Mouse (Mus musculus): Measurements from ENCODE around the gene Nr5a2.

The Nr5a2 gene

DNA sequence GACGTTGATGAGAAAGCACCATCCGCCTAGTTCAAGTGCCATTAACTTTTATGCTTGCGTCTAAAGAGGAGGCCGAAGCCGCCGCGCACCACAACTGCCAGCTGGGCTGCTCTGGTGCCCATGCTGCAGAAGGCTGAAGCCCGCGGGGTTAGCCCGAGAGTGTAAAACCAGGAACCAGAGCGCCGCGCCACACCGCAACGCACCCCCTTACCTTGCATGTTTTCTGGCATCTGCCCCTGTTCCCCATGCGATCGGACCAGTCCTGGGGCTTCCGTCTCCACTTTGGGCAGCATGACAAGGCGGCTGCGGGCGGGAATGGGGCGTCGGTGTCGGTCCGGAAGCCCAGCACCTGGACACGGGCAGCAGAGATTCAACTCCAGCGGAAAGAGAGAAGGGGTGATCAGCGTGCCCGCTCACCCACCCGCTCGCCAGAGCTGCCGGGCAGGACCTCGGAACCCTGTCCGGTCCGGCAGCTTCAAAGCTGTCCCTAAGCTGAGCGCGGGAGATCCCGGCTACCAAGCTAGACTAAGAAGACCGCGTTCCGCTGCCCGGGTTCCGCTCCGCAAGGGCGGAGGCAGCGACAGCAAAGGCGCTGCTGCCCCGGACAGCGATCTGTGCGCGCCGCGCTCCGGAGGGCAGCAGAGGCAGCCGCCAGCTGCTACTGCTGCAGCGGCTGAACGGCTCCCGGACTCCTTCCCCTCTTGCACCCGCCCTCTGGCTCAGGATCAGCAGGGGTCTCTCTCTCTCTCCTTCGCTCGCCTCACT, 11.6 kb downstream of the Nr5a2 start:
- no peak for DNase-seq (ENCODE audit: low spot score)

DNA sequence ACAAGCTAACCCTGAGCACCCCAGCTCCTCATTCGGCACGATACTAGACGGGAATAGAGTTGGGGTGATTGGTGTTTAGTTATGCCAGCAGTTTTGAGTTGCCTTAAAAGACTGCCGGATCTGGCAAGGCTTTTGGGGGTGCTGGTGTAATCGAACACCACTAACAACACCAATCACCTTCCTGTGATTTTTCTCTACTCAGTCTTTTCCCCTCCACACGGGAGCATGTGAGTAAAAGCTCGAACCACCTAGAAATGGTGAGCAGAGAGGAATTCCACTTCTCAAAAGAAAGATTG, 12.2 kb downstream of the Nr5a2 start:
- DNase-seq (ENCODE audit: low spot score): no peak

DNA sequence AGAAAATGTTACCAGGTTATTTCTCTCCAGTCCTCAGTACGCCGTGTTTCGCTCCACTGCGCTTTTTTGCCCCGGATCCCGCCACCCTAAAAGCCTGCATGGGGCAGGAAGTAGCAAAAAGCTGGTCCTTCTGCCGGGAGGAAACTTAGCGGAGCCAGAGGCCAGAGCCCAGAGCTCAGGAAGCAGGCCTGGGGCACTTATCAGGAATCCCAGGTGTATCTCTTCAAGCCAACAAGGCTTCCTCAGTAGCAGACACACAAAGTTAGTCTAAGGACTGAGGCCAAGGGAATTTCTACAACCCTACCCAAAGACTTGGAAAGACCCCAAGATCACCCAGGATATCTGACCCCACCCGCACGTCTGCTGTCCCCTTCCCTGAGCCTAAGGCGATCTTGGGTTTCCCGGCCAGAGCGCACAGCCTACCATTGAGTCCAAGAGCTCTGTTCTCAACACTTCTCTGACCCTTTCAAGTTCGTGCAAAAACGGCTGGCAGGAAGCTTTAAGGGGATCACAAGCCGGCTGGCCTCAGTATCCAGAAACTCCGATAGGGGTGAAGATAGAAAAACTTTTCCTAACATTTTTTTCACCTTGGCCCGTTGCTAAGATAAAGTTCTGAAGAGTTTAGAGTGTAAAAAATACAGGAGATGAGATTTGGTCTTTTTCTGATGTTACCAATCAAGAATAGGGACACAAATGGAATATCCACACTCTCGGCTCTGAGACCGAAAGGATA, 12.7 kb downstream of the Nr5a2 start:
- DNase-seq (ENCODE audit: low spot score): no peak

DNA sequence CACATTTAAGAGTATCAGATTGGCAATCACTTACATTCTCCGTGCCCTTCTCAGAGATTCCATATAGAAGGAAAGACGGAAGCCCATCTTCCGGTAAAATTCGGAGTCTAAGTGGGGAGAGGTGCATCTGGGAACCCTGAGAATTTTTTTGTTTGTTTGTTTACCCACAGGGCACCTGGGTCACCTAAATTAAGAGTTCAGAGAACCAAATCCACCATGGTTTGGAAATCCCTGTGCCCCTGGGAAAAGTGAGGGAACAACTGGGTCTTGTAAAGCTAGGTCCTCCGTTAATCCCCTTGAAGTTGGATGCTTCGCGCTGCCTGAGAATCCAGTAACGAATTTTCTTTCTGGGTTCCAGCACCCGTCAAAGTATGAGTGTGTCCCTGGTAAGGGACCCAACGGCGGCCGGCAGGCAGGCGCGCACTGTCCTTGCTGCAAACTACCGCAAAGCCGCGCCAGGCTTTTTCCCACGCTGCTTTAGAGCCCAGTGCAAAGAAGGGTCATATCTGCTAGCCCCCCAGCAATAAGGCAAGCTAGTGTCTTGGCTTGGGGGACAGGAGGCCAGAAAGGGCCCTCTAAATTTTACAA, 13.3 kb downstream of the Nr5a2 start:
- DNase-seq (ENCODE audit: low spot score): no peak

GRCm38 (mm10) chr1:136946404-136946803, 13.8 kb downstream of the Nr5a2 start:
- DNase-seq (ENCODE audit: low spot score): no peak

- DNase-seq (ENCODE audit: low spot score): no peak
Measured at GRCm38 (mm10) chr1:136945876-136946275, 14.4 kb downstream of the Nr5a2 start.

DNA sequence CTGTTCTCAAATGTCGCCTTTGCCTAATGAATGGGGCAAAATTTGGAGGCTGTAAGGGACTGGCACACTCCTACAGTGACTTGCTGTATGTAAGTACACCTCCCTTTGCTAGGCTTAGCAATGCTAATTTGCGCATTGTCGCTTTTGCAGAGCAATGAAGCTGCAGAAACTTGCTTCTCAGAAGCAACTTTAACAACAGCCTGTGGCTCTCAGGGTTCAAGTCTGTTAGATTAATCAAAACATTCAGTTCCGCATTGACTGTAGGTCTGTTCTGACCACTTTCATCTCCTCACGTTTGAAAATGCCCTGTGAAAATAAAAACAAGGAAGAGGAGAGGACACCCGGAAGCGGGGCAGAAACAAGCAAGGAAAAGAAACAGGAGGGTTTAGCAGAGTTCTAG, 14.8 kb downstream of the Nr5a2 start:
- DNase-seq (ENCODE audit: low spot score): no peak

DNA sequence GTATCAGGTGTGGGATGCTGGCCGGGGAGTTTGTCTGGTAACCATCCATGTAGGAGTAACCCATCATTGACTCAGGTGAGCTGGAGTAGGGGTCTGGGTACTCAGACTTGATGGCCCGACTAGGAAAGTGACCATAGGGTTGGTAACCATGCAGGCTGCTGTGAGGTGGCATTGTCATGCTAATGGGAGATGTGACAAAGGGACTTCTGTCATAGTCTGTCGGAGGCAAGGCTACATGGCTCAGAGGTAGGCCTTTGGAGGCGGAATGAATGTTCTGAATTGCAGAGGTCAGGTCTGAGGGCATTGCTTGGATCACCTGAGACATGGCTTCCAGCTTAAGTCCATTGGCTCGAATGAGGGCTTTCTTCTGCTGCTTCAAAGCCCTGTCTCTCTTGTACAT, 19.6 kb downstream of the Nr5a2 start:
- DNase-seq (ENCODE audit: low spot score): no peak

GRCm38 (mm10) chr1:136939220-136939619, 21.0 kb downstream of the Nr5a2 start:
- DNase-seq (ENCODE audit: low spot score): no peak

GRCm38 (mm10) chr1:136935960-136936324, 24.3 kb downstream of the Nr5a2 start:
- DNase-seq (ENCODE audit: low spot score): no peak

- no peak for DNase-seq (ENCODE audit: low spot score)
Measured at GRCm38 (mm10) chr1:136935316-136935959, 24.8 kb downstream of the Nr5a2 start.

- no peak for DNase-seq (ENCODE audit: low spot score)
Measured at GRCm38 (mm10) chr1:136934051-136934450, 26.2 kb downstream of the Nr5a2 start.

- no peak for DNase-seq (ENCODE audit: low spot score)
Measured at GRCm38 (mm10) chr1:136931026-136931425, 29.2 kb downstream of the Nr5a2 start.

GRCm38 (mm10) chr1:136929743-136930142, 30.5 kb downstream of the Nr5a2 start:
- no peak for DNase-seq (ENCODE audit: low spot score)

- no peak for DNase-seq (ENCODE audit: low spot score)
Measured at GRCm38 (mm10) chr1:136927428-136927827, 32.8 kb downstream of the Nr5a2 start.

DNA sequence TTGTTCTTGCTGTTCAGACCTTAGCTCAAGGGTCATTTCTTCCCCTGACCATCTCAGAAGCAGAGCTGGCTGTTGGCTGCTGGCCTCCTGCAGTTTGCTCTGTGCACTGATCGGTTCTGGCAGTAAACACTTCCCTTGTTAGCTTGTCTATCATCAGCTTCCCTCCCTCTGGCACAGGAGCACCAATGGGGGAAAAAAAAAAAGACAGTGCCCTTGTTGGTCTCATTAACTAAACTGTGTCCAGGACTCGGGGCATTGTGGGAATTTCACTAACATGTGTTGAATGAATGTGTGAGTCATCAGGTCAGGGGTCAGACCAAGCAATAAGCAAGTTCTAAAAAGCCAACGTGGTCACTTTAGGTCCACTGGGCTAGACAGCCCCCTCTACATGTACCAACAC, 34.2 kb downstream of the Nr5a2 start:
- DNase-seq (ENCODE audit: low spot score): no peak

GRCm38 (mm10) chr1:136920089-136920488, 40.2 kb downstream of the Nr5a2 start:
- no peak for DNase-seq (ENCODE audit: low spot score)

GRCm38 (mm10) chr1:136918791-136919190, 41.5 kb downstream of the Nr5a2 start:
- no peak for DNase-seq (ENCODE audit: low spot score)

DNA sequence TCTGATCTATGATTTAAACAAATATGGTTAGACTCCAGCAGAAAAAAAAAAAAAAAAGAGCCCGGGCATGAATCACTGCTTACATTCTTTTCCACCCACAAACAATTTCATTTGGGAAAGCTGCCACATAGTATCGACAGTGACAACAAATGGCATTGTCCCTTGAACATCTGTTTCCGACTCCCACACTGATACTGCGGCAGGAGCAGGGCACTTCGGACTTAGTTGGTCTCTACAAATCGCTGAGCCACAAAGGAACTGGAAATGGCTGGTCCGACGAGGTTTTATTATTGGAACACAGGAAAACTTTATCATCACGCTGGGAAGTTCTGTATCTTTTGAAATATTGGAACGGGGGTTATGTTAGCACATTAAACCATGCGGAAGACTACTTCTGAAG, 44.8 kb downstream of the Nr5a2 start:
- DNase-seq (ENCODE audit: low spot score): no peak

DNA sequence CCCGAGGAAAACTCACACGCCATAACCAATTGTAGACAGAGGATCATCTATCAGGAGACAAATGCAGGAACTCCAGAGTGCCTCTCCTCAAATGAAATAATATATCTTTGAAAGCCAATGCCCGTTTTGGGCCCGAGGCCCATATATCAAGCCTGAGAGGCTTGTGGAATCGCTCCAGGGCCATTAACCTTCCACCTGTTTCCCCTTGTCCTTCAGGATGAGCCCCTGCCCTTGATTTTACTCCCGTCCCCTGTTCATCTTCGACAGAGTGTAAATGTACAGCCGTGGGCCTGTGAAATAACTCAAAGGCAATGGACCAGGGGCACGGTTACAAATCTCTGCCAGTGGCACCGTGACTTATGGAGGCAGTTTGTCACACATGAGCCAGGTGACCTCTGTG, 48.3 kb downstream of the Nr5a2 start:
- no peak for DNase-seq (ENCODE audit: low spot score)

DNA sequence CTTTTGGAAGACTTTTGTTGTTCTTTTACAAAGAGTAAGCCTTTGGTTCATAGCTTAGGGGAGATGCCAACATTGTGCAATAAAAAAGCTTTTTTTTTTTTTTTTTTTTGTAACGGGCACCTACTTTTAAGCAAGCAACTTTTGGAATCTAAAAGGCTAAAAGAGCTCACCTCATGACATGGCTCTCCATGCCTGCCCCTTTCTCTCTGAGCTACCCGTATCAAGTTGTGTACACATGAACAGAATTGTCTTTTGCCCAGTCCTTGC, 48.7 kb downstream of the Nr5a2 start:
- no peak for DNase-seq (ENCODE audit: low spot score)

GRCm38 (mm10) chr1:136910741-136911593, 49.3 kb downstream of the Nr5a2 start:
- DNase-seq (ENCODE audit: low spot score): no peak
